Mouse (Mus musculus): Measurements from ENCODE around the gene Gm973.

Gene Gm973

DNA sequence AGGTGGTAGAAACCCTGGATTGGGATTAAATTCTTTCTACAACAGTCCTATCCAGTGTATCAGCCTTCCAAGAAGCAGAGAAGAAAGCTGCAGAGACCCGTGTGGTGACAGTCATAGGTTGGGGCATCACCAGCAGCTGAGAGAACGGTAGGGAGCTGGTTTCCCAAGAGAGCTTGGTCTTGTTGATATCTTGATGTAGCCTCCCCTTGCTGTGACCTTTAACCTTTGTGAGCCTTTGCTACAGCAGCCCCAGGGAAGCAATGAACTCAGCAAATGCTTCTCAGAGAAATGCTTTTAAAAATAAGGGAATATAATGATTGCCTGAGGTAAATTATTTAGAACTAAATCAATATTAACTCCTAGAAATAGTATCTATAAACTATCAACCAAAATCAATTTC is 13.7 kb upstream of the Gm973 start:
- no peaks in the 10 kb centered on the region for H3K36me3 ChIP-seq (ENCODE audit: insufficient read depth, low read length)
- TF ChIP-seq POU5F1 (IDR thresholded peaks at IDR 0.05; ENCODE audit: borderline replicate concordance, low read length) (no peak), CTCF (conservative IDR thresholded peaks at IDR 0.05; ENCODE audit: low read length) (no peak), NANOG (IDR thresholded peaks at IDR 0.05; ENCODE audit: borderline replicate concordance, low read length) (no peak)
- 0 out of 2 replicates have a peak, but pooled peaks cover 3% of the 10 kb centered on the region for H3K4me1 ChIP-seq (replicated peaks; ENCODE audit: low read depth, low read length)
- H3K27me3 ChIP-seq (ENCODE audit: insufficient read depth, low read length), result peaks cover 53% of the 10 kb centered on the region
- H3K4me3 ChIP-seq (replicated peaks; ENCODE audit: low read length), result no peak overlapping the region
- H3K9me3 ChIP-seq (ENCODE audit: low read length), result no peaks in the 10 kb centered on the region

GRCm38 (mm10) chr1:59503659-59504301 is 12.3 kb upstream of the Gm973 start:
- TF ChIP-seq NANOG (IDR thresholded peaks at IDR 0.05; ENCODE audit: borderline replicate concordance, low read length), result no peak
- TF ChIP-seq CTCF (conservative IDR thresholded peaks at IDR 0.05; ENCODE audit: low read length), result no peak
- TF ChIP-seq POU5F1 (IDR thresholded peaks at IDR 0.05; ENCODE audit: borderline replicate concordance, low read length), result no peak
- Histone ChIP-seq H3K27me3 (ENCODE audit: insufficient read depth, low read length) (peaks cover 60% of the 10 kb centered on the region), H3K36me3 (ENCODE audit: insufficient read depth, low read length) (no peaks in the 10 kb centered on the region), H3K4me3 (replicated peaks; ENCODE audit: low read length) (no peak overlapping the region), H3K4me1 (replicated peaks; ENCODE audit: low read depth, low read length) (peaks cover 17% of the 10 kb centered on the region), H3K9me3 (ENCODE audit: low read length) (no peaks in the 10 kb centered on the region)

DNA sequence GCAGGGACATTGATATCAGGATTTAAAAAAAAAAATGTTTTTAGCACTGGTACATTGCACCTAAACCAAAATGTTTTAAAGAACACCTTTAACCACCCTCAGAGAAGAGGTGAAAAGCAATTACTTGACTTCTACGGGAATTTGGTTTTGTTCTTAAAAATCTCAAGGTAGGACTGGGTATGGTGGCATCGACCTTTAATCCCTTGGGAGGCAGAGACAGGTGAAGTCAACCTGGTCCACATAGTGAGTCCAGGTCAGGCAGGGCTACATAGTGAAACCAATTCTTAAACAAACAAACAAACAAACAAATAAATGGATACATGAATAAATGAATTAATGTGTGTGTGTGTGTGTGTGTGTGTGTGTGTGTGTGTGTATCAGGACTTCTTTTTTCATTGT is 11.8 kb upstream of the Gm973 start:
- TF ChIP-seq CTCF (conservative IDR thresholded peaks at IDR 0.05; ENCODE audit: low read length), result no peak
- TF ChIP-seq POU5F1 (IDR thresholded peaks at IDR 0.05; ENCODE audit: borderline replicate concordance, low read length), result no peak
- TF ChIP-seq NANOG (IDR thresholded peaks at IDR 0.05; ENCODE audit: borderline replicate concordance, low read length), result no peak
- Histone ChIP-seq H3K4me3 (replicated peaks; ENCODE audit: low read length) (no peak overlapping the region), H3K4me1 (replicated peaks; ENCODE audit: low read depth, low read length) (peaks cover 21% of the 10 kb centered on the region), H3K9me3 (ENCODE audit: low read length) (no peaks in the 10 kb centered on the region), H3K27me3 (ENCODE audit: insufficient read depth, low read length) (peaks cover 56% of the 10 kb centered on the region), H3K36me3 (ENCODE audit: insufficient read depth, low read length) (no peaks in the 10 kb centered on the region)

- peaks cover 75% of the 10 kb centered on the region for H3K27me3 ChIP-seq (ENCODE audit: insufficient read depth, low read length)
- H3K4me3 ChIP-seq (replicated peaks; ENCODE audit: low read length), result peak overlapping the region; percentile 45
- H3K36me3 ChIP-seq (ENCODE audit: insufficient read depth, low read length), result no peaks in the 10 kb centered on the region
- peaks cover 29% of the 10 kb centered on the region for H3K4me1 ChIP-seq (replicated peaks; ENCODE audit: low read depth, low read length)
- peak; percentile 89 for TF ChIP-seq NANOG (IDR thresholded peaks at IDR 0.05; ENCODE audit: borderline replicate concordance, low read length)
- TF ChIP-seq CTCF (conservative IDR thresholded peaks at IDR 0.05; ENCODE audit: low read length), result no peak
- no peaks in the 10 kb centered on the region for H3K9me3 ChIP-seq (ENCODE audit: low read length)
These were observed 7.5 kb upstream of the Gm973 start for GRCm38 (mm10) chr1:59508463-59509139.

DNA sequence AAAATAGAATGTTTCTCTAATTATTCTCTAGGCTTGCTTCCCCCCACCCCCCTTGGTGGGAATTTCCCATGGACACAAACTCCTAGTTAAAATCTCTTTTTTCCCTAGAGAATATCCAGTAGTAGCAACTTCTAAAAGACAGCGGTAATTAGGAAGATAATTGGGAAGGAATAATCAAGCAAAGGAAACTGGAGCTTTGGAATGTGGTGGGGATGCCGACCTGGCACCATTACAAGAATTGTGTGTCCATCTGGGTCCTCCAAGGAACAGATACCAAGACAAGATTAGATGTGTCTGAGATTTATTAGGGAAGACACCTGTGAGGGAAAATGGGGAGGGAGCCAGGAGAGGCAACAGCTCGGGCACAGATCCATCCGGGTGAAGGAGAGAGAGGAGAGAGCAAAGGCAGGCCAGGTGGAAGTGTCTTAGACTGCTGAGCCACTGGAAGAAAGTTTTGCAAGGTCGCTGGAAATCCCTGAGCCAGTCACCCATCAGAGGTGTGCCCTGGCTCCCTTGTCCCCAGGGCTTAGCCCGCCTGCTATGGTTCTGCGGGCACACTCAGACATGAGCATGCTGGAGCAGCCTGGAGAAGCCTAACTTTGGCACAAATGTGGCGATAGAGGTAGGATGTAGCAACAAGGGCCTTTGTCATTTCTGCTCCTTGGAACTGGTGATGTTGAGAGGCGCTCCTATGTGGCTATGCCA is 4.3 kb upstream of the Gm973 start:
- peaks cover 43% of the 10 kb centered on the region for H3K4me1 ChIP-seq (replicated peaks; ENCODE audit: low read depth, low read length)
- TF ChIP-seq POU5F1 (IDR thresholded peaks at IDR 0.05; ENCODE audit: borderline replicate concordance, low read length) (no peak), NANOG (IDR thresholded peaks at IDR 0.05; ENCODE audit: borderline replicate concordance, low read length) (no peak), CTCF (conservative IDR thresholded peaks at IDR 0.05; ENCODE audit: low read length) (no peak)
- no peaks in the 10 kb centered on the region for H3K36me3 ChIP-seq (ENCODE audit: insufficient read depth, low read length)
- no peak overlapping the region for H3K4me3 ChIP-seq (replicated peaks; ENCODE audit: low read length)
- H3K27me3 ChIP-seq (ENCODE audit: insufficient read depth, low read length), result peaks cover 54% of the 10 kb centered on the region
- no peaks in the 10 kb centered on the region for H3K9me3 ChIP-seq (ENCODE audit: low read length)

GRCm38 (mm10) chr1:59520226-59520837 is 4.3 kb downstream of the Gm973 start:
- no peaks in the 10 kb centered on the region for H3K36me3 ChIP-seq (ENCODE audit: insufficient read depth, low read length)
- H3K27me3 ChIP-seq (ENCODE audit: insufficient read depth, low read length), result peaks cover 10% of the 10 kb centered on the region
- no peak overlapping the region for H3K4me3 ChIP-seq (replicated peaks; ENCODE audit: low read length)
- H3K9me3 ChIP-seq (ENCODE audit: low read length), result no peaks in the 10 kb centered on the region
- H3K4me1 ChIP-seq (replicated peaks; ENCODE audit: low read depth, low read length), result peaks cover 81% of the 10 kb centered on the region
- TF ChIP-seq NANOG (IDR thresholded peaks at IDR 0.05; ENCODE audit: borderline replicate concordance, low read length) (no peak), CTCF (conservative IDR thresholded peaks at IDR 0.05; ENCODE audit: low read length) (no peak), POU5F1 (IDR thresholded peaks at IDR 0.05; ENCODE audit: borderline replicate concordance, low read length) (no peak)

DNA sequence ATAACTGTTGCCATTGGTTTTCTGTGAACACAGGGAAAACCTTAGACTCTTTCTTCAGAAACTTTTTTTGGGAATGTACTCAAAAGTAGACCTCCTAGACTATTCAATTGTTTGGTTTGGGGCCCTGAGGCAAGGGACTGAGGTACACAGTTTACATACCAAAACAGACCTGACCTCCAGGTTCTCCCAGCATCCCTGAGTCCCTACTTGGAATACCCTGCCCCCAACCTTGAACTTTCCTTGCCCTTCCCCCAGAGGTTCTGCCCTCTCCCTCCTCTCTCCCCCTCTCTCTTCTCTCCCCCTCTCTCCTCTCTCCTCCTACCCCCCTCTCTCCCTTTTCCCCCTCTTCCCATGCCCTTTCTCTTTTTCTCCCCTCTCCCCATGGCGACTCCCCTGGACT is 6.4 kb downstream of the Gm973 start:
- TF ChIP-seq NANOG (IDR thresholded peaks at IDR 0.05; ENCODE audit: borderline replicate concordance, low read length) (no peak), CTCF (conservative IDR thresholded peaks at IDR 0.05; ENCODE audit: low read length) (no peak), POU5F1 (IDR thresholded peaks at IDR 0.05; ENCODE audit: borderline replicate concordance, low read length) (no peak)

GRCm38 (mm10) chr1:59523378-59523958 is 7.4 kb downstream of the Gm973 start:
- Histone ChIP-seq H3K4me1 (replicated peaks; ENCODE audit: low read depth, low read length) (peaks cover 62% of the 10 kb centered on the region), H3K9me3 (ENCODE audit: low read length) (no peaks in the 10 kb centered on the region)
- no peak for TF ChIP-seq NANOG (IDR thresholded peaks at IDR 0.05; ENCODE audit: borderline replicate concordance, low read length)
- peak; percentile 75 for TF ChIP-seq CTCF (conservative IDR thresholded peaks at IDR 0.05; ENCODE audit: low read length)

More for the DNA sequence above, 6.4 kb downstream of the Gm973 start:
- H3K4me3 ChIP-seq (replicated peaks; ENCODE audit: low read length), result no peak overlapping the region
- H3K4me1 ChIP-seq (replicated peaks; ENCODE audit: low read depth, low read length), result peaks cover 63% of the 10 kb centered on the region
- H3K36me3 ChIP-seq (ENCODE audit: insufficient read depth, low read length), result no peaks in the 10 kb centered on the region
- H3K27me3 ChIP-seq (ENCODE audit: insufficient read depth, low read length), result peaks cover 5% of the 10 kb centered on the region
- no peaks in the 10 kb centered on the region for H3K9me3 ChIP-seq (ENCODE audit: low read length)

More at GRCm38 (mm10) chr1:59523378-59523958, 7.4 kb downstream of the Gm973 start:
- peaks cover 5% of the 10 kb centered on the region for H3K27me3 ChIP-seq (ENCODE audit: insufficient read depth, low read length)
- H3K4me3 ChIP-seq (replicated peaks; ENCODE audit: low read length), result no peak overlapping the region
- H3K36me3 ChIP-seq (ENCODE audit: insufficient read depth, low read length), result no peaks in the 10 kb centered on the region
